Comparison of ENCODE assay signal across 9 mouse cellular contexts in the genomic region with DNA sequence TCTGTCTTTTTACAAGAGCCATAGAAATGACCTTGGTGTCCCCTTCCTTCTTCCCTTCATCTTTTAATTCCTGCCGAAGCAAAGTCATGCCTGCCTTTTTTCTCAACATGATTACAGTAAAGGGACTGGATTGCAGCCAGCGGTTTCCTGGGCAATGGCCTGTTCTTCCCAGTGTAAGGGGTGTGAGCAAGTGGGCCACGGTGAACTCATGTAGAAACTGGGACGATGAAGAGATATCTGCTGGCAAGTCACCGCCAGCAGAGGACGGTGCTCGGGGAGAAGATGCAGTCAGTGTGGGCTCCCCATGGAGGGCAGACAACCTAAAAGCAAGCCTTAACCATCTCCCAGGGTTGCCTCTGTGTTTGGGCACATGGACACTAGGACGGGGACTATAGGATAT. TPM values are rescaled to one million over a fixed set of nuclear protein-coding genes. Genes with fewer than 3 reads are reported as not detected.
A peak's percentile ranks its signal among the peaks of the same experiment; 100 is the strongest.
DNase-seq lines count a peak whose midpoint lies in the region; ATAC-seq and TF ChIP-seq lines count a peak whose summit lies in the region.
"Had no signal": no experiment of that assay in that cellular context is flagged by ENCODE, and none has a peak within 500 bp of the region (broad histone marks: within the 10 kb centered on the region; RNA-seq: fewer than 3 reads in every experiment).

No protein-coding gene starts in this region.

- H3K4me3 ChIP-seq in brown adipose tissue, adult 24 weeks (ENCODE audit: insufficient read depth, low read depth, low read length) = no peak overlapping the region
- H3K4me3 ChIP-seq in heart, embryonic 13.5 days = no peak overlapping the region
- H3K4me3 ChIP-seq in lung, adult 2 months (replicated peaks; ENCODE audit: extremely low read depth, low read depth, low read length) = no peak overlapping the region

- no peaks in the 10 kb centered on the region for H3K9me3 ChIP-seq in heart, embryonic 13.5 days

- TF ChIP-seq POLR2A in lung, adult 2 months (IDR thresholded peaks at IDR 0.05; ENCODE audit: borderline replicate concordance, extremely low read depth, low read depth, low read length) = no peak

- peaks cover 55% of the 10 kb centered on the region for H3K4me1 ChIP-seq in brown adipose tissue, adult 24 weeks (ENCODE audit: control insufficient read depth, insufficient read depth, insufficient read length, low read length)
- peaks cover 84% of the 10 kb centered on the region for H3K4me1 ChIP-seq in heart, embryonic 13.5 days
- peaks cover 14% of the 10 kb centered on the region for H3K4me1 ChIP-seq in lung, adult 2 months (ENCODE audit: control insufficient read depth, insufficient read depth, low read length)

- 0 out of 2 replicates have a peak, but pooled peaks have one; percentile 1 for TF ChIP-seq CTCF in lung, adult 2 months (IDR thresholded peaks at IDR 0.05; ENCODE audit: insufficient read depth, low read length)

- H3K9ac ChIP-seq in heart, embryonic 13.5 days = 0 out of 2 replicates have a peak overlapping the region, but pooled peaks have one; percentile 21

- peak; percentile 18 for DNase-seq in kidney, adult 18-20 months
- DNase-seq in kidney, adult 11 months = no peak
- no peak for DNase-seq in lung, adult 2 months
- DNase-seq in embryo, embryonic 10 days (ENCODE audit: low spot score) = no peak
- DNase-seq in T-cell, adult 2 months (ENCODE audit: low spot score) = no peak
- no peak for DNase-seq in cerebellum, adult 18-20 months
- DNase-seq: liver had no signal

- 44% methylated on average over 8 of the region's 8 CpGs for WGBS in heart, embryonic 13.5 days
- WGBS in lung, adult 2 months = 41% methylated on average over 8 of the region's 8 CpGs

- no peaks in the 10 kb centered on the region for H3K27me3 ChIP-seq in heart, embryonic 13.5 days (replicated peaks)

- H3K27ac ChIP-seq in brown adipose tissue, adult 24 weeks (replicated peaks; ENCODE audit: low read depth, low read length) = peak overlapping the region; percentile 89
- H3K27ac ChIP-seq in heart, embryonic 13.5 days (replicated peaks) = peak overlapping the region; percentile 55; the same call in 1 of the 2 replicates

- ATAC-seq in heart, embryonic 13.5 days (ENCODE audit: extremely low read depth, insufficient number of reproducible peaks, low FRiP score, low TSS enrichment) = no peak

- no peak overlapping the region; the same call in 1 of the 2 replicates for H3K4me2 ChIP-seq in heart, embryonic 13.5 days

- H3K36me3 ChIP-seq in heart, embryonic 13.5 days = no peaks in the 10 kb centered on the region

RNA-seq across cellular contexts. Expression of a gene that starts 47.9 kb away (rescaled TPM):
- polyA plus RNA-seq in brown adipose tissue, adult 24 weeks (2012; ENCODE audit: insufficient read depth, insufficient read length, missing spikeins) = 33.7 and 37.2 TPM in 2 replicates
- 207 and 208 TPM in 2 replicates for polyA plus RNA-seq in heart, embryonic 13.5 days (2015; fragmentation: Nextera tagmentation; extraction: Ambion mirVana)
- 556 and 717 TPM in 2 replicates for polyA plus RNA-seq in lung, adult 2 months (2012; rRNA removed)
